Mouse (Mus musculus) lung, postnatal 0 days (tissue): ENCODE measurements at regions not wholly inside any gene's neighbourhood (a gene's known extent, or its start where the extent isn't known, plus 50 kb on each side); places are given as distances from the start of the nearest gene placed in this dataset.

Source experiments
- CTCF ChIP-seq: IDR thresholded peaks from 2 replicates; pipeline ENCODE4 v1.5.1; 2016; ENCODE audit warnings: antibody characterized with exemption, mild to moderate bottlenecking
- EP300 ChIP-seq: IDR thresholded peaks from 2 replicates; pipeline ENCODE4 v1.6.1; 2016; ENCODE audit warnings: antibody characterized with exemption, mild to moderate bottlenecking, control low read depth

DNA sequence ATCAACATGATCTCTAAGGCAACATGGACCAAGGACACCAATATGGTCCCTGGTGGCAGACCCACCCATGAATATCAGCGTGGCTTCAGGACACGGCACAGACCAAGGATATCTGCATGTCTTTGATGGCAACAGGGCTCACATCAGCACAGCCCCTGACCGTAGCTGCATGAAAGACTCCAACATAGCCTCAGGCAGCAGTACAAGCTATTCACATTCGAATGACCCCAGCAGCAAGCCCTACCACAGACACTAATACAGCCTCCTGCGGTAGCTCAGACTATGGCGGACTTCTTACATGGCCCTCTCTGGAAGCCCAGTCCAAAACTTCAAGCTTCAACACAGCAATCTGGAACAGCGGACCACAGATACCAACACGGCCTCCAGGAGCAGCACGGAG is 84.4 kb downstream of the Rbm43 start:
- no peak for TF ChIP-seq CTCF
- TF ChIP-seq EP300, result no peak
